Mouse (Mus musculus) forebrain, embryonic 12.5 days (tissue): Measurements from ENCODE around the gene Stk10. TPM values are rescaled to one million over a fixed set of nuclear protein-coding genes. Genes with fewer than 3 reads are reported as not detected.
A peak's percentile ranks its signal among the peaks of the same experiment; 100 is the strongest.

Experiments
- ATAC-seq: fragments of 200-750 bp; cut with Nextera tagmentation; 2 replicates; pipeline ENCODE4 v1.8.0; 2017; ENCODE audit warnings: moderate TSS enrichment; ENCODE audit not compliant: low FRiP score
- H3K27ac ChIP-seq: fragments of 300-500 bp; sonication (generic); 2 replicates; pipeline ENCODE4 v1.5.1; 2016; ENCODE audit warnings: mild to moderate bottlenecking
- H3K27me3 ChIP-seq: fragments of 300-500 bp; sonication (generic); 2 replicates; pipeline ENCODE4 v1.6.1; 2016; ENCODE audit warnings: mild to moderate bottlenecking
- H3K36me3 ChIP-seq: fragments of 300-500 bp; sonication (generic); replicated peaks from 2 replicates; pipeline ENCODE4 v1.6.1; 2016; ENCODE audit warnings: mild to moderate bottlenecking
- H3K4me1 ChIP-seq: fragments of 300-500 bp; sonication (generic); 2 replicates; pipeline ENCODE4 v1.6.1; 2016
- H3K4me2 ChIP-seq: fragments of 300-500 bp; sonication (generic); 2 replicates; pipeline ENCODE4 v1.6.1; 2016; ENCODE audit warnings: mild to moderate bottlenecking, moderate library complexity
- H3K4me3 ChIP-seq: fragments of 300-500 bp; sonication (generic); replicated peaks from 2 replicates; pipeline ENCODE4 v1.5.1; 2016; ENCODE audit warnings: mild to moderate bottlenecking
- H3K9ac ChIP-seq: fragments of 300-500 bp; sonication (generic); 2 replicates; pipeline ENCODE4 v1.6.1; 2016; ENCODE audit warnings: mild to moderate bottlenecking
- H3K9me3 ChIP-seq: fragments of 300-500 bp; sonication (generic); 2 replicates; pipeline ENCODE4 v1.6.1; 2016
- WGBS: fragments of 180-500 bp; shearing (Covaris S2); methylation state at CpG from one replicate; pipeline ENCODE4 v1.1.7; 2016; 5-methylcytosine and 5-hydroxymethylcytosine counted together
- polyA plus RNA-seq: library from polyadenylated mRNA; unstranded; fragments of >200 nt; fragmentation: Nextera tagmentation; extraction: Ambion mirVana; gene quantifications from 2 replicates; pipeline ENCODE4 v1.2.1, GENCODE M21; 2016

The Stk10 gene
- polyA plus RNA-seq, 1 experiment from 2014 or later: 2.3 TPM

- ATAC-seq: no peak
- no peak overlapping the region for H3K4me2 ChIP-seq
- no peak overlapping the region for H3K27ac ChIP-seq
- no peak overlapping the region for H3K4me3 ChIP-seq
- H3K4me1 ChIP-seq: peaks cover 4% of the 10 kb centered on the region; the same call in 1 of the 2 replicates
- H3K27me3 ChIP-seq: no peaks in the 10 kb centered on the region
- no peaks in the 10 kb centered on the region for H3K9me3 ChIP-seq
- WGBS: 72% methylated on average over 17 of the region's 17 CpGs
- H3K36me3 ChIP-seq: 0 out of 2 replicates have a peak, but pooled peaks cover 3% of the 10 kb centered on the region
- 0 out of 2 replicates have a peak overlapping the region, but pooled peaks have one; percentile 38 for H3K9ac ChIP-seq
Measured at GRCm38 (mm10) chr11:32587191-32588089, 54.3 kb downstream of the Stk10 start.

- Histone ChIP-seq H3K9me3 (no peaks in the 10 kb centered on the region), H3K27me3 (no peaks in the 10 kb centered on the region), H3K27ac (no peak overlapping the region), H3K4me1 (peaks cover 4% of the 10 kb centered on the region; the same call in 1 of the 2 replicates), H3K4me2 (no peak overlapping the region), H3K36me3 (0 out of 2 replicates have a peak, but pooled peaks cover 3% of the 10 kb centered on the region), H3K4me3 (no peak overlapping the region), H3K9ac (0 out of 2 replicates have a peak overlapping the region, but pooled peaks have one; percentile 38)
- 35% methylated on average over 15 of the region's 15 CpGs for WGBS
- peak; percentile 66 for ATAC-seq
Measured at GRCm38 (mm10) chr11:32588090-32588891, 55.2 kb downstream of the Stk10 start.

- 0 out of 2 replicates have a peak, but pooled peaks have one; percentile 24 for ATAC-seq
- Histone ChIP-seq H3K9me3 (no peaks in the 10 kb centered on the region), H3K9ac (no peak overlapping the region), H3K36me3 (0 out of 2 replicates have a peak, but pooled peaks cover 3% of the 10 kb centered on the region), H3K27me3 (no peaks in the 10 kb centered on the region), H3K4me2 (no peak overlapping the region), H3K4me3 (no peak overlapping the region), H3K27ac (no peak overlapping the region), H3K4me1 (peaks cover 4% of the 10 kb centered on the region; the same call in 1 of the 2 replicates)
- 86% methylated on average over 11 of the region's 11 CpGs for WGBS
Measured at GRCm38 (mm10) chr11:32588892-32589172, 55.7 kb downstream of the Stk10 start.

GRCm38 (mm10) chr11:32589201-32589600 lies 56.1 kb downstream of the Stk10 start:
- Histone ChIP-seq H3K4me2 (no peak overlapping the region), H3K36me3 (0 out of 2 replicates have a peak, but pooled peaks cover 3% of the 10 kb centered on the region), H3K9me3 (no peaks in the 10 kb centered on the region), H3K4me3 (no peak overlapping the region), H3K27me3 (no peaks in the 10 kb centered on the region), H3K9ac (no peak overlapping the region), H3K4me1 (peaks cover 4% of the 10 kb centered on the region; the same call in 1 of the 2 replicates), H3K27ac (no peak overlapping the region)
- 91% methylated on average over 12 of the region's 12 CpGs for WGBS
- ATAC-seq: no peak

- 86% methylated on average over 8 of the region's 8 CpGs for WGBS
- 0 out of 2 replicates have a peak, but pooled peaks cover 3% of the 10 kb centered on the region for H3K36me3 ChIP-seq
Measured at GRCm38 (mm10) chr11:32589791-32590190, 56.7 kb downstream of the Stk10 start.

GRCm38 (mm10) chr11:32590205-32590604 lies 57.1 kb downstream of the Stk10 start:
- H3K9ac ChIP-seq: no peak overlapping the region
- ATAC-seq: no peak
- 85% methylated on average over 6 of the region's 6 CpGs for WGBS
- no peak overlapping the region for H3K4me2 ChIP-seq
- H3K4me3 ChIP-seq: no peak overlapping the region
- H3K27ac ChIP-seq: no peak overlapping the region
- peaks cover 4% of the 10 kb centered on the region; the same call in 1 of the 2 replicates for H3K4me1 ChIP-seq
- 0 out of 2 replicates have a peak, but pooled peaks cover 3% of the 10 kb centered on the region for H3K36me3 ChIP-seq
- no peaks in the 10 kb centered on the region for H3K27me3 ChIP-seq
- H3K9me3 ChIP-seq: no peaks in the 10 kb centered on the region

More at GRCm38 (mm10) chr11:32589791-32590190, 56.7 kb downstream of the Stk10 start:
- Histone ChIP-seq H3K9ac (no peak overlapping the region), H3K4me3 (no peak overlapping the region), H3K4me1 (peaks cover 4% of the 10 kb centered on the region; the same call in 1 of the 2 replicates), H3K27ac (no peak overlapping the region), H3K9me3 (no peaks in the 10 kb centered on the region), H3K27me3 (no peaks in the 10 kb centered on the region), H3K4me2 (no peak overlapping the region)
- ATAC-seq: no peak

- no peak for ATAC-seq
Measured at GRCm38 (mm10) chr11:32591921-32592850, 59.1 kb downstream of the Stk10 start.

GRCm38 (mm10) chr11:32593081-32593480 lies 60.0 kb downstream of the Stk10 start:
- H3K9ac ChIP-seq: no peak overlapping the region
- 82% methylated on average over 7 of the region's 7 CpGs for WGBS
- no peaks in the 10 kb centered on the region for H3K9me3 ChIP-seq
- H3K4me3 ChIP-seq: no peak overlapping the region
- H3K27ac ChIP-seq: no peak overlapping the region
- no peak for ATAC-seq
- H3K4me2 ChIP-seq: no peak overlapping the region
- peaks cover 4% of the 10 kb centered on the region; the same call in 1 of the 2 replicates for H3K4me1 ChIP-seq
- H3K27me3 ChIP-seq: no peaks in the 10 kb centered on the region
- H3K36me3 ChIP-seq: 0 out of 2 replicates have a peak, but pooled peaks cover 3% of the 10 kb centered on the region

More at GRCm38 (mm10) chr11:32591921-32592850, 59.1 kb downstream of the Stk10 start:
- Histone ChIP-seq H3K4me1 (peaks cover 4% of the 10 kb centered on the region; the same call in 1 of the 2 replicates), H3K4me2 (no peak overlapping the region), H3K9ac (no peak overlapping the region), H3K36me3 (0 out of 2 replicates have a peak, but pooled peaks cover 3% of the 10 kb centered on the region), H3K9me3 (no peaks in the 10 kb centered on the region), H3K27me3 (no peaks in the 10 kb centered on the region), H3K4me3 (no peak overlapping the region), H3K27ac (no peak overlapping the region)
- WGBS: 73% methylated on average over 12 of the region's 12 CpGs

GRCm38 (mm10) chr11:32594122-32594521 lies 61.0 kb downstream of the Stk10 start:
- 0 out of 2 replicates have a peak, but pooled peaks cover 3% of the 10 kb centered on the region for H3K36me3 ChIP-seq
- no peaks in the 10 kb centered on the region for H3K9me3 ChIP-seq
- no peak overlapping the region for H3K4me2 ChIP-seq
- H3K27me3 ChIP-seq: no peaks in the 10 kb centered on the region
- no peak overlapping the region for H3K4me3 ChIP-seq
- H3K27ac ChIP-seq: no peak overlapping the region
- WGBS: 89% methylated on average over 4 of the region's 4 CpGs
- ATAC-seq: no peak
- no peak overlapping the region for H3K9ac ChIP-seq
- peaks cover 4% of the 10 kb centered on the region; the same call in 1 of the 2 replicates for H3K4me1 ChIP-seq

GRCm38 (mm10) chr11:32600371-32600770 lies 67.3 kb downstream of the Stk10 start:
- H3K4me2 ChIP-seq: no peak overlapping the region
- no peak overlapping the region for H3K4me3 ChIP-seq
- ATAC-seq: no peak
- H3K4me1 ChIP-seq: peaks cover 17% of the 10 kb centered on the region; the same call in 1 of the 2 replicates
- H3K36me3 ChIP-seq: 0 out of 2 replicates have a peak, but pooled peaks cover 3% of the 10 kb centered on the region
- 94% methylated on average over 6 of the region's 6 CpGs for WGBS
- no peak overlapping the region for H3K9ac ChIP-seq
- H3K9me3 ChIP-seq: no peaks in the 10 kb centered on the region
- H3K27ac ChIP-seq: no peak overlapping the region
- no peaks in the 10 kb centered on the region for H3K27me3 ChIP-seq
